Mouse (Mus musculus): ENCODE measurements around the gene Cers5. TPM values are rescaled to one million over a fixed set of nuclear protein-coding genes. Genes with fewer than 3 reads are reported as not detected.
A peak's percentile ranks its signal among the peaks of the same experiment; 100 is the strongest.

The Cers5 gene
- polyA plus RNA-seq, 1 experiment from 2014 or later, result 78.0 TPM

- no peaks in the 10 kb centered on the region for H3K27me3 ChIP-seq
- H3K27ac ChIP-seq, result no peak overlapping the region
- peaks cover 14% of the 10 kb centered on the region for H3K4me1 ChIP-seq
- WGBS, result 60% methylated on average over 7 of the region's 7 CpGs
- ATAC-seq (ENCODE audit: borderline replicate concordance, extremely low read depth, low FRiP score, low TSS enrichment), result no peak
- H3K9ac ChIP-seq, result no peak overlapping the region
- H3K4me2 ChIP-seq, result no peak overlapping the region
- H3K9me3 ChIP-seq, result no peaks in the 10 kb centered on the region
- H3K4me3 ChIP-seq, result no peak overlapping the region
- H3K36me3 ChIP-seq, result peaks cover 37% of the 10 kb centered on the region
Observed at GRCm38 (mm10) chr15:99806171-99806570, 33.5 kb upstream of the Cers5 start.

- no peak for ATAC-seq (ENCODE audit: borderline replicate concordance, extremely low read depth, low FRiP score, low TSS enrichment)
- no peaks in the 10 kb centered on the region for H3K9me3 ChIP-seq
- no peak overlapping the region for H3K4me2 ChIP-seq
- H3K4me3 ChIP-seq, result no peak overlapping the region
- no peak overlapping the region for H3K9ac ChIP-seq
- WGBS, result 93% methylated on average over 4 of the region's 4 CpGs
- H3K4me1 ChIP-seq, result peaks cover 14% of the 10 kb centered on the region
- no peak overlapping the region for H3K27ac ChIP-seq
- peaks cover 41% of the 10 kb centered on the region for H3K36me3 ChIP-seq
- H3K27me3 ChIP-seq, result no peaks in the 10 kb centered on the region
Observed at GRCm38 (mm10) chr15:99805673-99806072, 33.0 kb upstream of the Cers5 start.

GRCm38 (mm10) chr15:99803186-99803644 is 30.5 kb upstream of the Cers5 start:
- H3K4me2 ChIP-seq, result no peak overlapping the region
- peak overlapping the region; percentile 44 for H3K27ac ChIP-seq
- H3K36me3 ChIP-seq, result peaks cover 41% of the 10 kb centered on the region
- WGBS, result 8% methylated on average over 6 of the region's 6 CpGs
- no peaks in the 10 kb centered on the region for H3K27me3 ChIP-seq
- H3K4me1 ChIP-seq, result peaks cover 15% of the 10 kb centered on the region
- peak; percentile 77 for ATAC-seq (ENCODE audit: borderline replicate concordance, extremely low read depth, low FRiP score, low TSS enrichment)
- H3K4me3 ChIP-seq, result no peak overlapping the region
- no peaks in the 10 kb centered on the region for H3K9me3 ChIP-seq
- H3K9ac ChIP-seq, result no peak overlapping the region

GRCm38 (mm10) chr15:99801885-99802572 is 29.3 kb upstream of the Cers5 start:
- H3K9me3 ChIP-seq, result no peaks in the 10 kb centered on the region
- peaks cover 37% of the 10 kb centered on the region for H3K36me3 ChIP-seq
- no peak overlapping the region for H3K9ac ChIP-seq
- WGBS, result 61% methylated on average over 24 of the region's 24 CpGs
- ATAC-seq (ENCODE audit: borderline replicate concordance, extremely low read depth, low FRiP score, low TSS enrichment), result no peak
- no peak overlapping the region for H3K4me2 ChIP-seq
- H3K27me3 ChIP-seq, result no peaks in the 10 kb centered on the region
- H3K4me1 ChIP-seq, result peaks cover 18% of the 10 kb centered on the region
- H3K4me3 ChIP-seq, result no peak overlapping the region
- H3K27ac ChIP-seq, result no peak overlapping the region

- 57% methylated on average over 6 of the region's 6 CpGs for WGBS
- Histone ChIP-seq H3K27ac (no peak overlapping the region), H3K4me2 (no peak overlapping the region), H3K4me3 (no peak overlapping the region), H3K4me1 (peaks cover 18% of the 10 kb centered on the region), H3K9ac (no peak overlapping the region), H3K36me3 (peaks cover 31% of the 10 kb centered on the region), H3K9me3 (no peaks in the 10 kb centered on the region), H3K27me3 (no peaks in the 10 kb centered on the region)
- no peak for ATAC-seq (ENCODE audit: borderline replicate concordance, extremely low read depth, low FRiP score, low TSS enrichment)
Observed at GRCm38 (mm10) chr15:99799706-99800105, 27.0 kb upstream of the Cers5 start.

- Histone ChIP-seq H3K4me3 (no peak overlapping the region), H3K27me3 (no peaks in the 10 kb centered on the region), H3K36me3 (peaks cover 30% of the 10 kb centered on the region), H3K9ac (no peak overlapping the region), H3K4me2 (no peak overlapping the region), H3K27ac (0 out of 2 replicates have a peak overlapping the region, but pooled peaks have one; percentile 19), H3K9me3 (no peaks in the 10 kb centered on the region), H3K4me1 (peaks cover 6% of the 10 kb centered on the region)
- no peak for ATAC-seq (ENCODE audit: borderline replicate concordance, extremely low read depth, low FRiP score, low TSS enrichment)
- WGBS, result 65% methylated on average over 5 of the region's 5 CpGs
Observed at GRCm38 (mm10) chr15:99797898-99798297, 25.2 kb upstream of the Cers5 start.

GRCm38 (mm10) chr15:99796735-99797134 is 24.1 kb upstream of the Cers5 start:
- no peak for ATAC-seq (ENCODE audit: borderline replicate concordance, extremely low read depth, low FRiP score, low TSS enrichment)
- peaks cover 4% of the 10 kb centered on the region; the same call in 1 of the 2 replicates for H3K4me1 ChIP-seq
- no peak overlapping the region for H3K4me2 ChIP-seq
- H3K9ac ChIP-seq, result no peak overlapping the region
- 82% methylated on average over 9 of the region's 9 CpGs for WGBS
- no peaks in the 10 kb centered on the region for H3K27me3 ChIP-seq
- H3K36me3 ChIP-seq, result peaks cover 36% of the 10 kb centered on the region
- no peak overlapping the region for H3K4me3 ChIP-seq
- H3K27ac ChIP-seq, result no peak overlapping the region
- H3K9me3 ChIP-seq, result no peaks in the 10 kb centered on the region

- 77% methylated on average over 3 of the region's 3 CpGs for WGBS
- H3K4me2 ChIP-seq, result no peak overlapping the region
Observed at GRCm38 (mm10) chr15:99796066-99796465, 23.4 kb upstream of the Cers5 start.

GRCm38 (mm10) chr15:99792221-99792815 is 19.6 kb upstream of the Cers5 start:
- H3K4me2 ChIP-seq, result no peak overlapping the region
- no peak overlapping the region for H3K9ac ChIP-seq
- 84% methylated on average over 16 of the region's 16 CpGs for WGBS
- H3K36me3 ChIP-seq, result peaks cover 36% of the 10 kb centered on the region
- H3K27me3 ChIP-seq, result no peaks in the 10 kb centered on the region
- no peak for ATAC-seq (ENCODE audit: borderline replicate concordance, extremely low read depth, low FRiP score, low TSS enrichment)
- H3K4me1 ChIP-seq, result no peaks in the 10 kb centered on the region
- no peak overlapping the region for H3K27ac ChIP-seq
- no peaks in the 10 kb centered on the region for H3K9me3 ChIP-seq
- no peak overlapping the region for H3K4me3 ChIP-seq

More at GRCm38 (mm10) chr15:99796066-99796465, 23.4 kb upstream of the Cers5 start:
- H3K9ac ChIP-seq, result no peak overlapping the region
- ATAC-seq (ENCODE audit: borderline replicate concordance, extremely low read depth, low FRiP score, low TSS enrichment), result no peak
- H3K36me3 ChIP-seq, result peaks cover 38% of the 10 kb centered on the region
- no peak overlapping the region for H3K27ac ChIP-seq
- no peaks in the 10 kb centered on the region for H3K27me3 ChIP-seq
- no peak overlapping the region for H3K4me3 ChIP-seq
- peaks cover 4% of the 10 kb centered on the region; the same call in 1 of the 2 replicates for H3K4me1 ChIP-seq
- no peaks in the 10 kb centered on the region for H3K9me3 ChIP-seq

GRCm38 (mm10) chr15:99791003-99791402 is 18.3 kb upstream of the Cers5 start:
- Histone ChIP-seq H3K4me3 (no peak overlapping the region), H3K9me3 (no peaks in the 10 kb centered on the region), H3K4me2 (no peak overlapping the region), H3K4me1 (no peaks in the 10 kb centered on the region), H3K9ac (no peak overlapping the region), H3K36me3 (peaks cover 30% of the 10 kb centered on the region), H3K27me3 (no peaks in the 10 kb centered on the region), H3K27ac (no peak overlapping the region)
- no peak for ATAC-seq (ENCODE audit: borderline replicate concordance, extremely low read depth, low FRiP score, low TSS enrichment)
- WGBS, result 72% methylated on average over 3 of the region's 3 CpGs

GRCm38 (mm10) chr15:99790464-99790863 is 17.8 kb upstream of the Cers5 start:
- Histone ChIP-seq H3K27ac (no peak overlapping the region), H3K4me3 (no peak overlapping the region), H3K36me3 (peaks cover 32% of the 10 kb centered on the region), H3K9ac (no peak overlapping the region), H3K9me3 (no peaks in the 10 kb centered on the region), H3K27me3 (no peaks in the 10 kb centered on the region), H3K4me1 (no peaks in the 10 kb centered on the region), H3K4me2 (no peak overlapping the region)
- no peak for ATAC-seq (ENCODE audit: borderline replicate concordance, extremely low read depth, low FRiP score, low TSS enrichment)
- 84% methylated on average over 6 of the region's 6 CpGs for WGBS

- Histone ChIP-seq H3K4me3 (no peak overlapping the region), H3K27ac (0 out of 2 replicates have a peak overlapping the region, but pooled peaks have one; percentile 16), H3K27me3 (no peaks in the 10 kb centered on the region), H3K4me1 (no peaks in the 10 kb centered on the region), H3K9me3 (no peaks in the 10 kb centered on the region), H3K36me3 (peaks cover 30% of the 10 kb centered on the region), H3K9ac (no peak overlapping the region), H3K4me2 (no peak overlapping the region)
- no peak for ATAC-seq (ENCODE audit: borderline replicate concordance, extremely low read depth, low FRiP score, low TSS enrichment)
- 61% methylated on average over 9 of the region's 9 CpGs for WGBS
Observed at GRCm38 (mm10) chr15:99787625-99788120, 15.0 kb upstream of the Cers5 start.

All from lung, embryonic 15.5 days (tissue).